Mouse (Mus musculus) MN1 (cell line): ENCODE results near the gene Tsga10ip.
"Not testable (repeated sequence)": the region's sequence is repeated elsewhere in the genome, so short reads cannot be mapped to it uniquely, and the experiment has no call there.

Source experiments
- DNase-seq: peaks from one replicate; pipeline ENCODE4 v3.0.0-alpha.2; 2016; ENCODE audit warnings: low spot score

Gene Tsga10ip

DNA sequence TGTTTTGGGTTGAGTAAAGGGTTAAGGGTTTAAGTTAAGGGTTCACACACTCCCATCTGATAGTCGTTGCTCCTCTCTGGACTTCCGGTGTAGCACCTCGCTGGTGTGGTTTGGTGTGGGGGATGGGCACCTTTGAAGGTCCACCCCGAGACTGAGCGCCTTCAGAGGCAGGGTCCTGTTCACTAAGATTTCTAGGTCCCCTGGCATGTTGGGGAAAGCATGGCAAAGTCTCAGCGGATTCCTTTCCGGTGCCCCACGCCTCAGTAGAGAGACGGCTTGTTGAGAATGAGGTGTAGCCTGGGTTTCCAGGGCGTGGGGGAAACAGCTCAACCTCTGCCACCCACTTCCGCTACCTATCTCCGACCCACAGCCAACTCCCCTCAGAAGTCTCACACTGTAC lies 12.7 kb downstream of the Tsga10ip start:
- no peak for DNase-seq

DNA sequence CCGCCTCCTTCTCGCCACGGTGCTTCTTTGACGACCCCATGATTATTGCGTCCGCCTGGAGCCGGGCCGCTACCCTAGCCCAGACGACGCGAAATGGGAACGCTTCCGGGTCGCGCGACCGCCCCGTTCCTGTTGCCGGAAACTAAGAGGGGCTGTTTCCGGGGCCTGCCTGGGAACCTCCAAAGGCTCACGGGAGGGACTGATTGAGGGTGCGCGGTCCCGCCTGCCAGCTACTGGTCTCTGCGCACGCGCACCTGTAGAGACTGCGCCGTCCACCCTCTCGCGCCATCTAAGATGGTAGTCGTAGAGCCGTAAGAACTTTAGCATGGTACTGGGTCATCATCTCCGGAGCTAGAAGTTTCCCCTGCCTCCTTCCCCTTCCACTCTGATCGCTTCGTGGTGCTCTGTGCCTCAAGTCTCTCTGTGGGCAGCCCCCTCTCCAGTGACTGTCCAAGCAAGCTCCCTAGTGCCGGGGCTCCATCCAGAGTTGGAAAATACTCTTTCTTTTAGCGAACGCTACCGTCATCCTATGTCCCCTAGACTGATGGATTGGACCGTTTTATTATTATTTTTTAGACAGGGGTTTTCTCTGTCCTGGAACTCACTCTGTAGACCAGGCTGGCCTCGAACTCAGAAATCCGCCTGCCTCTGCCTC lies 13.6 kb downstream of the Tsga10ip start, which contains the start of gene Sart1:
Gene Sart1, minus strand, starts transcription at position 116 of the 655 bp plus-strand sequence.
- DNase-seq: peak; percentile 92

DNA sequence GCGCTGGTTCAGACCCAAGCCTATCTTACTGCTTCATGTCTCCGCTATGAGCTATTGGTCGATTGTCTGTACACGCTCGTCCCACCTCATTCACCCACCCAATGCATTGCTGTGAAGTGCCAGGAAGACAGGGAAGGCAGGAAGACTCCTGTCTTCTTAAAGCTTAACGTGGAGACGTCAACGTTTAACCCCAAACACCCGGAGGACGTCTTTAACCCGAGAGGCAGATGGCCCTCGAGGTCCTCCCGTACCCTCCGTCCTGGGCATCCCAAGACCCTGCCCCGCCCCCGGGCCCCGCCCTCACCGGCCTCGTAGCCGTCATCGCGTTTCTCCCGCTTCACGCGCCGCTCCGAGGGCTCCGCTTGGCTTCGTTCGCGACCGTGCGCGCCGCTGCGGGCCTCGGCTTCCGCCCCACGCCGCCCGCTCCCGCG lies 14.3 kb downstream of the Tsga10ip start:
- peak; percentile 54 for DNase-seq

DNA sequence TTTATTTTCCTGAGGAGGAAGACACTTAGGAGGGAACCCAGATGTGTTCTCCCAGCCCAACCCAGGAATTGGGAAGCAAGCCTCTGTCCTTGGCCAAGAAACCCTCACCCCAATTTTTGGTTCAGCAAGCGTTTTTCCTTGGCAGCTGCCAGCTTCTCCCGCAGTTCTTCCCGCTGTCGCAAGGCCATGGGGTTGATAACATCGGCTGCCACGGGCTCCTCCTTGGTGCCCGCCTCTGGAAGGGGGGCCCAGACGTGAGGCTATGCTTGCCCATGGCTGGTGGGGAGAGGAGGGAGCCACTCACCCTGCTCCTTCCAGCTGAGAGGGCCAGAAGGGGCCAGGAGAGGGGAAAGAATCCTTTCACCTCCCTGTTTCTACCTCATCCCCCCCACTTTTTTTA lies 17.6 kb downstream of the Tsga10ip start:
- DNase-seq: no peak

DNA sequence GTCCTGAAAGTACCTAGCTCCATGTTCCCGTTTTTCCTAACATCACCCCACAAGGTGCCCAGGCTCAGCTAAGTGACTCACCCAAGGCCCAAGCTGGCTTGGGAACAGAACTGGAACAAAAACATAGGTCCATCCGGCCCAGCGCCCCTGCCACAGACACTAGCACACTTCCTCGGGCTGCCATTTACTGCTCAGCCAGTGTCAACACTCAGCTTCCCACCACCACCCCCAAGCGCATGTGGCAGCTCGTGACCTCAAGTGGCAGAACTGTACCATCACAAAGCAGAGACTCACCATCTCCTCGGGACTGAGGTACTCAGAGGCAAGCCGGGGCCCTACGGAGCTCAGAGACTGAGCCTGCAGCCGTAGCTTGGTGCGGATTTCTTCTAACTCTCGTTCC lies 19.0 kb downstream of the Tsga10ip start:
- DNase-seq: no peak

DNA sequence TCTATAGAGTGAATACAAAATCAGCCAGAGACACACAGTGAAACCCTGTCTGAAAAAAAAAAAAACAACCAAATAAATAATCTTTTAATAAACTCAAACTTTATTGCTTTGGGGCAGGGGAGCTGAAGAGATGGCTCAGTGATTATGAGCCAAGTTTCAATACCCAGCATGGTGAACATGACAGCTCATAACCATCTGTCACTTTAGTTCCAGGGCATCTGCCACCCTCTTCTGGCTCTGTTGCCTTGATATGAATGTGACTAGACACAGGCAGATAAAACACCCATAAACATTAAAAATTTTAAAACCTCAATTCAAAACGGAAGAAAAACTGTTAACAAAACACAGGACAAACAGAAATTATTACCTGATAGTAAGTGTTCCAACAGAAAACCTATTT lies 24.9 kb downstream of the Tsga10ip start:
- no peak for DNase-seq

DNA sequence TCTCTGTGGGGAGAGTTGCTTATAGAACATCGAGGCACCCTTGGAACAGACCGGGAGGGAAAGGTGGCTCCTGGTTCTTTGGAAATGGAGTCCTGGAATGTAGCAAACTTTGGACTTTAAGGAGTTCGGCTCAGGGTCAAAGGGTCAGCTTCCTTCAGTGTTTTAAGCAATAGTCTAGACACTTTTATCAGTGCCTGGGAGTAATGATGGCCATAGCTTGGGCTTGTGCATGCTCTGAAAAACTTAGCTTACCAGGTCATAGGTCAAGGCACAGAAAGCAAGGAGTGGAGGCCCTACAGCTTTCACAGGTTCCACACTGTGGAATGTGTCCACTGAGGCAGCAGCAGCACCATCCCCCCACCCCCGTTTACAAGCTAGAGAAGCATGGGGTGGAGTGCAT lies 27.6 kb downstream of the Tsga10ip start:
- DNase-seq: no peak

DNA sequence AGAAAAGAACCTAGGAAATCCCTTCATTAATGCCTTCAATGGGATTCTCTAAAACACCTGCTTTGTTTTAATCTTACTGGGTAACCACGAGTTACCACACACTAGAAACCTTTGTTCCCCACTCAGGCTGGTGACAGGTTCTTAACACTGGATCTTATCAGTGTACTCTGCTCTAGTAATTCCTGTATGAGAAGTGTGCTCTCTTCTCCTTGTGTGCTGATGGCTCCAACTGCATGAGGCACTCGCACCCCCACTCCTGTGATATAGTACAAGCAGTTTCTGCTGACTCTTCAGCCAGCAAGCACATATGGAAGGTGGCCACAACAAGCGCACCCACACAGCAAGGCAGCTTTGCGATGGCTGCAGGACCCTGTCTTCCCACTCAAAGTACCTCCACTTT lies 28.1 kb downstream of the Tsga10ip start:
- no peak for DNase-seq

DNA sequence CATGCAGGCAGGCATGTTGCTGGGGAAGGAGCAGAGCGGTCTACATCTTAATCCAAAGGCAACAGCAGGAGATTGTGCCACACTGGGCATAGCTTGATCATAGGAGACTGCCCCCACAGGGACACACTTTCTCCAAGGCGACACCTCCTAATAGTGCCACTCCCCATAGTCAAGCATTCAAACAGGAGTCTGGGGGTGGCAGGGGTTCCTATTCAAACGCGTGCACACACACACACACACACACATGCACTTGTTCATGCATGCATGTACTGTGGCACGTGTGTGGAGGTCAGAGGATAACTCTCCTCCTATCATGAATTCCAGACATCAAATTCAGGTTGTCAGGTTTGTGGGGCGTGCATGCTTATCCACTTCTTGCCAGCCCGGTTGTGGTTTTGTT lies 29.6 kb downstream of the Tsga10ip start:
- DNase-seq: no peak

DNA sequence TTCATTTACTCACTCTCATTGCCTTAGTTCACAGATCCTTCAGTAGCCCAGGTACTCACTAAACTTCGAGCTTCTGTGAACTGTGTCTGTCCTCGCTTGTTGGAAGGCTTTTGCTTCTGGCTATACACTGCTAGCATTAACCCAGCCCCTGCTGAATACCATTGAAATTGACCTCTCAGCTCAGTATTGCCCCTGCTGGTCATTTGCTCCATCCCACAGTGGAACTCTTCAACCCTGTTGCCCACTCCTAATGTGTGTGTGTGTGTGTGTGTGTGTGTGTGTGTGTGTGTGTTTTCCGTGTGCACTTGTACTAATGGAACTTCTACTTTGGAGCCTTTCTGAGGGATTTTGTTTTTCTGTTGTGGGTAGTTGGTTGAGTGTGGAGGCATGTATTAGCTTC lies 31.4 kb downstream of the Tsga10ip start:
- DNase-seq: peak; percentile 23

DNA sequence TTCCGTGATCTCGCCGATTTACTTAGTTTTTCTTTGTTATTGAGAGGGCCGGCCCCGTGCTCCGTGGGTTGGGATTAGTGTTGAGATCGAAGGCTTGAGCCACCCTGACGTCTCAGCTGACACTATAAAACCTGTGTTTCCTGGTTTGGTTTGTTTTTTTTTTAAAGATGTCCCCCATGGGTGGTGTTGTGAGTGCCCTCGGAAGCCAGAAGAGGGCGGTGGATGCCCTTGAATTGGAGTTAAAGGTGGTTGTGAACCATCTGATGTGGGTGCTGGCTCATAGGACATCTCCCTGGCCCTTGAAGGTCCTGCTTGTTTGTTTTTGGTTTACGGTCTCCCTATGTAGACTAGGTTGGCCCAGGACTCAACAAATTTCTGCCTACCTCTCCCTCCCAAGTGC lies 34.9 kb downstream of the Tsga10ip start:
- DNase-seq: peak; percentile 63

DNA sequence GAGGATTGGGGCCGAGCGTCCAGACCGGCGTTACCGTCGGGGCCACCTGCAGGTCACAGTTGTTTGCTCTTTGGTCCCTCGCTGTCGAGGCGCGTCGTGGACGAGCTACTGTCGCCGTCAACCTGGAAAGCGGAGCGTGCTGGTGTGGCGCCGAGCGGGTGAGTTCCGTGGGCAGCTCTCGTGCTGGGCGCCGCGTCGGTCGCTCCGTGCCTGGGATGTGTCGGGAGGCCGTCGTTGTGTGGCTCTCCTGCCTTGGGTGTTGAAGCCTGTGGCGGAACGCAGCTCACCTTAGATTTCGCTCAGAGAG lies 35.3 kb downstream of the Tsga10ip start, which contains the start of gene Banf1:
Gene Banf1, minus strand, starts transcription at position 116 of the 307 bp plus-strand sequence.
- DNase-seq: no peak

DNA sequence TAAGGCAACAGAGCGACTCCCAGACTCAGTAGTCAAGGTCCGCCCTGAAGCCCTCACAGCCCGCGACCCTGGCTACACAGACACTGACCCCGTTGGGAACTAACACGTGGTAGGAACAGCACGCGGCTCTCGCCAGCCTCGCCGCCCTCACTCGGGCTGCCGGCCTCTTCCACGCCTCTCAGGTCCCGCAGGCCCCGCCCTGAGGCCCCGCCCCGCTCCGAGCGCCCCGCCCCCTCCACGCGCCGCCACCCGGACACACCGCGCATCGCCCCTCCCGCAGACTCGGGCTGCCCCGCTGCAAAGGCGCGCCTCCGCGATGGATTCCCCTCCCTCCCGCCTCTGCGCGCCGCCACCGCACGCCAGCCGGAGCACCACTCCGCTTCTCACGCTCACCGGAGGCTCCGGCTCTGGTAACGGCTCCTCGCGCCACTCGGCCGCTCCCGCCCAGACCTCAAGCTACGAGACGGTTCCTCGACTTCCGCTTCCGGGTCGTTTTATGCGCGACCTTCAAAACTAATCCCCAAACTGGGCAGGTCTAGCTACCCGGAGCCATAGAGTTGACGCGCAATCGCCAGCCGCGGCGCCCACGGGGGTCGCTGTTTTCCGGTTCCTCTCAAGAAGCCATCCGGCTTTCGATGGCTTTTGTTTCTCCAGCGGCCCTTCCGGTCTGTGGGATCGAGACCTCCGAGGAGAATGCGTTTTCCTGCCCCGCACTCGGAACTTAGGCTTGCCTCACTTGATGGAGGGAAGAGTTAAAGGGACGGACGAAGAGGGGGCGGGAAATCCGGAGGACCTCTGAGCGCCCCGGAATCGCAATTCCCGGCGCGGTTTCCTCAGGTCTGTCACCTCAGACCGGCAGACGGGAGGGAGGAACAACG lies 35.9 kb downstream of the Tsga10ip start, which contains the start of gene Eif1ad:
Gene Eif1ad, plus strand, starts transcription at position 567 of the 878 bp plus-strand sequence.
- peak; percentile 93 for DNase-seq

DNA sequence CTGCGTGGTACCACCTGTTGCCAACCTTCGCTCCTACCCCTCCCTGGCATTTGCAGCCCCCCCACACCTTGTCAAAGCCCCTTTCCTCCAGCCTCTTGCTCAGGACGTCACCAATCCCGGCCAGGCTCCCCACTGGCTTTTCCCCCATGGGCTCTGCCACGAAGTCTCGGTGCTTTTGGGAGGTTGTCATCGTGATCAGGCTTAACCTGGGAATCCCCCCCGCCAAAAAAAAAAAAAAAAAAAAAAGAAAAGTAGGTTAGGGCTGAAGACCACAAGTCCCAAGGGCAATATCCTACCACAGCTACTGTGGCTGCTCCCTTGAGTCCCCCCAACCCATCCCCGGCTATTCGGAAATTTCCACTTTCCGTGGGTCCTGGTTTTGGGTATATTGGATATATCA lies 36.6 kb downstream of the Tsga10ip start:
- no peak for DNase-seq

DNA sequence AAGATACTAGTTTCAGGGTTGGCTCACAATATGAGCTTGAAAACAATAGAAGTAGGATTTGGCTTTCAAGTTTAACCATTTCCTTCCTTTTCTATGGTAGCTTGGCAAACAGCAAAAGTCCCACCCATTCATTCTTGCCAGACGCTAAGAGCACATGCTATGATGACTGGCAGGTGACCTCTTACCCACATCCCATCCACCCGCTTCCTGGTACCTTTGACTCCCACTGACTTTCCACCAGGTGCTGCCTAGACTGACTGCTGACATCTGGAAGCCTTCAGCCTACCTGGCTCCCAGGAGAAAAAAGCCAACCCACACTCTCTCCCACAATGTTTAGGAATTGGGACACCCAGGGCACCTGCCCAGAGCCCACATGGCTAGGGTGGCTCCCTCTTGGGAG lies 38.2 kb downstream of the Tsga10ip start:
- no peak for DNase-seq

DNA sequence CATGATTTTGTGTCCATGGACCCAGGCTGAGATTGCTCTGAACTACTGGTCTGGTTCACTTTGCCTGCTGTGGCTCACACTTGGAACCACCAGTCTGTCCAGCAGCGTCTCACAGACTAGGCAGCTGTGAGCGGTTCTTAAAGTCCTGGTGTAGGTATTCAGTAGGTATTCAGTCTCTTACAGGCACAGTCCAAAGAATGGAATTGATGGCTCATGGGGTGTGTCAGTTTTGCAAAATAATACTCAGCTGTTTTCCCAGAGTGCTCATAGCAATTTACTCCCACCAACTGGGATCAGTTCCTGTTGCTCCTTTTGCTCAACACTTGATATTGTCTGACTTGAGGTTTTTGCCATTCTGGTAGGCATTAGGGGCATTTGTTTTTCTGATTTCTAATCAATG lies 40.1 kb downstream of the Tsga10ip start:
- no peak for DNase-seq

DNA sequence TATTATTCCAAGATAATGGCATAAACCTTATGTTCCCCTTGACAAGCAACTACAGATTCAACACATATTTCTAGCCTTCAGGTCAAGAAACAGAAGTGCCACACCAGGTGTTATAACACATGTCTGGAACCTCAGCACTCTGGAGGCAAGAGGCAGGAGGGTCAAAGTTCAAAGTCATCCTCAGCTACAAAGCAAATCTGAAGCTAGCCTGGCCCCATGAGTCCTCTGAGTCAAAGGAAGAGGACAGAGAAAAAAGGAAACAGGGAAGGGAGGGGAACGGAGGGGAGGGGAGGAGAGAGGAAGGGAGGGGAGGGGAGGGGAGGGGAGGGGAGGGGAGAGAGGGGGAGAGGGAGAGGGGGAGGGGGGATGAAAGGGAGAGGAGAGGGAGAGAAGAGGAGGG lies 46.2 kb downstream of the Tsga10ip start:
- DNase-seq: no peak

DNA sequence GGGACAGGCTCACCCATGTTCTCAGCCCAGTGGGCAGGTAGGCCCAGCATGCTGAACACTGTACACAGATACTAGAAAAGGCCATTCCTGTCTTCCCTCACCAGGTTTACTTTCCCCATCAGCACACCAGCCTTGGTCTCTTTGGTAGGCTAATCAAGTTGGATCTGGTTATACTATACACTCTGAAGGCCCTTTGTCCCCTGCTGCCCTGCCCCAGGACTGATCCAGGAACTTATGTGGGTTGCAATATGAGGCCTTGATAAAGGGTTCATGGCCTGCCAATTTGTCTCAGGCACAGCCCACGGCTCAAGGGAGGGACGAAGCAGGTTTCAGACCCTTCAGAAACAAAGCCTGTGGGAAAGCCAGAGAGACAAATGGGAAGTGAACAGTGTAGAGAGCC lies 48.7 kb downstream of the Tsga10ip start:
- DNase-seq: no peak

DNA sequence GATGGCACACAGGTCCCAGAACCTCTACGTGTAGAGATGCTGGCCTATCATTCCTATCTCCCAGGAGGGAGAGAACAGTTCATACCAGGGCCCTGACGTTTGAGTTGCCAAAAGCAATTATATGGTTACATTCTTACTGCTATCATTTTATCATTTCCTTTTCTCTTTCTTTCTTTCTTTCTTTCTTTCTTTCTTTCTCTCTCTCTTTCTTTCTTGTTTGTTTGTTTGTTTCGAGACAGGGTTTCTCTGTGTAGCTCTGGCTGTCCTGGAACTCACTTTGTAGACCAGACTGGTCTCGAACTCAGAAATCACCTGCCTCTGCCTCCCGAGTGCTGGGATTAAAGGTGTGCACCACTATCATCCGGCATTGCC lies 52.8 kb downstream of the Tsga10ip start, which contains the start of gene Cst6:
Gene Cst6, minus strand, starts transcription at position 73 of the 372 bp plus-strand sequence.
- DNase-seq: not testable (repeated sequence)

DNA sequence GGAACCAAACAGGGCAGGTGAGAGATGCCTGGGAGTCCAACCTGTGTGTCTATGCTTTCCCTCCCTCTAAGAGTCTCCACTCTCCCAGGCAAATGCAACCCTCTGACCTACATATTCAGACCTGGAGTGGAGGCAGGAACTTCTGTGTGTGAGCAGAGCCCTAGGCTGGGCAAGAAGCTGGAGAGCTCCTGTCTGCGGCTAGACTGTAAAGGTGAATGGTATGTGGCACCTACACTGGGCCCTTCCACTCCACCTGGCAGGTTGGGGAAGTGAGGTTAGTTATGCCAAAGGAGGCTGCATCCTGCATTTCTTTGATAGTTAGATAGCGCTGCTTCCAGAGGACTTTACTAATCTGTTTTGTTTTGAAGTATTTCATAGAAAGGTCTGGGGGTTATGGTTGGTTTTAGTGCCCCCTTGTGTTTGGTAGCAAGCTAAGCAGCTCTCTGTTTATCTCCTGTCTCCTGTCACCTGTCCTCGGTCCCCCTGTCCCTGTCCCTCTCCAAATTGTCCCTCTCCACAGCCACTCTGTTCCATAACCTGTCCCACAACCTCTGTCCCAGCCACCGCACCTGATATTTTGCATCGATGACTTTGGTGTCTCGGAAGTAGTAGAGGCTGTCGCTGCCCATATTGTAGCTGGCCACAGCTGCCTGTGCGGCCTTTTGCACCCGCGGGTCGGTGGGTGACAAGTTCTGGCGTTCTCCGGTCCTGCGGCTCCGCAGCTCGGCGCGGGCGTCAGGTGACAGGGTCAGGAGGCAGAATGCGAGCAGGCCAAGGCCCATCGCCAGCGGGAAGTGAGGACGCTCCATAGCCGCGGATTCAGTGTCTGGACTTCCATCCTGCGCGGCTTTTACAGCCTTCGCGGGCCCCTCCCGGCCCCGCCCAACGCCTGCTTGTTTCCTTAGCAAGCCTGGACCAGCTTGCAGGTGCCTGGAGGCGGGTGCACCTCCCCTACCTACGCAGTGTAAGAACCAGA lies 53.5 kb downstream of the Tsga10ip start:
- DNase-seq: peak; percentile 51

DNA sequence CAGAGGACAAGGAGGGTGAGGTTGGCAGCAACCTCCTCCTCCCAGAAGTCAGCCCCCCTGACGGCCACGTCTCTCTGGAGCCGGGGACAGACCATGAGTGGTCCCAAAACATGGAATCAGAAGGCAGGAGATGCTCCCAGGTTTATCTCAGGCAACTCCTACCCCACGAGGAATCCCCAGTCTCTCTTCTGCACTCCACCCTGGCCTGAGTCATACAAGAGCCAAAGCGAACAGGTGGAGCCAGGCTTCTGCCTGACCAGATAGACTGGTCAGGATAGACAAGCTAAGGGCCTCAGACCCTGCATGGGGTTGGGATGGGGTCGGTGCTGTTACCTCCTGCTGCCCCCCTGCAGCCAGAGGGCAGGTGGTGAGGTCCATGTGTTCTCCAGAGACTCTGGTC lies 54.3 kb downstream of the Tsga10ip start:
- DNase-seq: no peak
